Mouse (Mus musculus): ENCODE results near the gene Specc1.

The Specc1 gene

DNA sequence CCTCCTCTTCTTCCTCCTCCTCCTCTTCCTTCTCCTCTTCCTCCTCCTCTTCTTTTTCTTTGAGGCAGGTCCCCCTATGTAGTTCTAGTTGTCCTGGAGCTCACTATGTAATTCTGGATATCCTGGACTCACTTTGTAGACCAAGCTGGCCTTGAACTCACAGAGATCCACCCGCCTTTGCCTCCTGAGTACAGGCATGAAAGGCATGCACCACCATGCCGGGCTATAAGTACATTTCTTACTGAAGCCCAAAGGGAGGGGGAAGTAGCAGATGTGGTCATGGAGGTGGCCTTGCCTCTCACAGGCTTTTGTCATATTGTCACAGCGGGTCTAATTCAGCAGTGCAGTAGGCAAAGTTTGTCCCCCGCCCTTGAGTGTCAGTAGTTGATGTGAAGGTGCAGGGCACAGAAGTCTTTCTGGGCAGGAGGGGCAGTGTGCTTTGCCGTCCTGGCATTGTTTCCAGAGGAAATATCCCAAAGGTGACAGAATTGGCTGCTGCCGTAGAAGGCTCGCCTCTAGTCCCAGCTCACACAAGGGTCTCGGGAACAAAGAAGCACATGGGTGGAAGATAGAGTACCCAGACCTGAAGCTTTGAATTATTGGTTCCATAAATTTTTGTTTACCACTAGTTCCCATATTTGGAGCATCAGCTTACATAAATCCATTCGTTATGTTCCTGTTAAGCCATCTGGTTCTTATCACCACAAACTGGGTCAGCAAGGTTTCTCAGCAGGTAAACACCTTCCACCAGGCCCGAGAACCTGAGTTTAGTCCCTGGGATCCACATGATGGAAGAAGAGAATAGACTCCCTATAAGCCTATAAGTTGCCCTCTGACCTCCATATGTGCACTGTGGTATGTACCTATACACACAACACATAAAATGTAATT is 62.0 kb downstream of the Specc1 start:
- DNase-seq: no peak

DNA sequence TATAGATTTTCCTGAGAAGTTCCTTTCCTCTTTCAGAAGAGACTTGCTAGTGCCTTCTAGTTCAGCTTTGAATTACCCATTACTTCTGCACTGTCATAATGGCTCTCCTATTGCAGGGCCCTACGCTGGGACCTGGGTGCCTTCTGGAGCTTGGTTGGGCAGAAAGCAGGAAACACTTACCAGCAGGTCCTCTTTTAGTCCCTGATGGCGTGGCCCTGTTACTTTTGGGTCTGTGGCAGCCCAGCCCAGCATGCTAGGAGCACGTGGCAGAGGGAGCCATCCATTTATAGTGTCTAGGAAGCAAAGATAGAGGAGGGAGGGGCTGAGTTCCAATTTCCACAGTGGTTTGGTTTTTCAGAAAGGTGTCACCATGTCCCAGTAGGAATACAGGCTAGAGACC is 63.3 kb downstream of the Specc1 start:
- no peak for DNase-seq

DNA sequence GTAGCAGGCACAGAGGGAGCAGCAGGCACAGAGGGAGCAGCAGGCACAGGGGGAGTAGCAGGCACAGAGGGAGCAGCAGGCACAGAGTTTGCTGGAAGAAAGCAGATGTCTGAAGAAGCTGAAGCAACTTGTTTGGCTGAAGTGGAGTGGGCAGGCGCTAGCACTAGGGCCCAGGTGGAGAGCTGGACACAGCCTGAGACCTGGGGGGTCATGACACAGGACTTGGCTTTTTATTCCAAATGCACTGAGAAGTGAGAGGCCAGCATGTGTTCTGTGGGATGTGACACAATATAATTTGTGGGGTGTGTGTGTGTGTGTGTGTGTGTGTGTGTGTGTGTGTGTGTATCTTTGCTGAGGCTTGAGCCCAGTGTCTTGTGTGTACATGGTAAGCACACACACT is 64.3 kb downstream of the Specc1 start:
- DNase-seq: no peak

DNA sequence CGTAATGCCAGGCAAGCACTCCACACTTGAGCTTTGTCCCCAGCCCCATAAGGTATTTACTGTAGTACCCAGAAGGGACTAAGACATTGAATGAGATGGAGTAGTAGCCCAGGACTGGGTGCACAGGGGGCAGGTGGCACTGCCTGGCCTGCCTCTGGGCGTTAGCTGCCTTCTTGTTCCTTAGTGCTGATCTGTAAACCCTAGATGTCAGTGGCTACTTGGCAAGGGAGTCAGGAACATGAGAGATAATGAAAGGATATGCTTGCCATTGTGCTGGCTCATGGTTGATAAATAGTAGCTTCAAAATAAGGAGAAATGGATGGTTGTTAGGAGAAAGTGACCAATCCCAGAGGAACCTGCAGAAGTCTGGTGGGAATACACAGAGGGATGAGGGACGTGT is 65.5 kb downstream of the Specc1 start:
- DNase-seq: no peak

DNA sequence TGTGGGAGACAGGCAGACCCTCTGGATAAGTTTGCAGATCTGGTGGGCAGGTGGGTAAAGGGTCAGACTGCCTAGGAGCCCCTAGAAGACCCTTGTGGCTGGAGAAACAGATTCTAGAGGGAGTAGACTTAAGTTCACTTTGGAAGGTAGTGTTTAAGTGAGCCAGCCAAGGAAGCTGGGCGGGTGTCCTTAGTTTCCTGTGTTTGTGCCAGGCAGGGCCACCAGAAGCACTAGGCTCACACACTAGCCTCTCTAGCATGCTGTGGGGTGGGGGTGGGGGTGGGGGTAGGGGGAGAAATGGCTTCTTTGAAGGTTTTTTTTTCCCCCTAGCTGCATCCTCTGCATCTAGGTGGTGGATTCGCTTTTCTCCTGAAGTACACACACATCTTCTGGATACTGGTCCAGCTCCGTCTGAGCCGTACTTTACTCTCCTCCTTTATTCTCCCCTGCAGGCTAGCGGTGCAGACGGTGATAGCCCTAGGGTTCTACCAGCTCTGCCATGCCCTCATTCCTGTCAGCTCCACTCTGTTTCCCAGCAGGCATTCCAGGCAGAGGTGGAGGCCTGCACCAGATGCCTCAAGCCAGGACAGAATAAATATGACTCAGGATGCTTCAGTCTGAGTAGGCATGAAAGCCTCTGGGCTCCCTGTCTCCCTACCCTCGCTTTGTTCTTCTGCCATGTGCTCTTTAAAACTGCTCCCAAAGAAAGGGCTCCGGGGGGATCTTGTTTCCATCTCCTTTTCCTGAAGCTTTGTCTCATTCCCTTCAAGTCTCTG is 66.3 kb downstream of the Specc1 start:
- no peak for DNase-seq

DNA sequence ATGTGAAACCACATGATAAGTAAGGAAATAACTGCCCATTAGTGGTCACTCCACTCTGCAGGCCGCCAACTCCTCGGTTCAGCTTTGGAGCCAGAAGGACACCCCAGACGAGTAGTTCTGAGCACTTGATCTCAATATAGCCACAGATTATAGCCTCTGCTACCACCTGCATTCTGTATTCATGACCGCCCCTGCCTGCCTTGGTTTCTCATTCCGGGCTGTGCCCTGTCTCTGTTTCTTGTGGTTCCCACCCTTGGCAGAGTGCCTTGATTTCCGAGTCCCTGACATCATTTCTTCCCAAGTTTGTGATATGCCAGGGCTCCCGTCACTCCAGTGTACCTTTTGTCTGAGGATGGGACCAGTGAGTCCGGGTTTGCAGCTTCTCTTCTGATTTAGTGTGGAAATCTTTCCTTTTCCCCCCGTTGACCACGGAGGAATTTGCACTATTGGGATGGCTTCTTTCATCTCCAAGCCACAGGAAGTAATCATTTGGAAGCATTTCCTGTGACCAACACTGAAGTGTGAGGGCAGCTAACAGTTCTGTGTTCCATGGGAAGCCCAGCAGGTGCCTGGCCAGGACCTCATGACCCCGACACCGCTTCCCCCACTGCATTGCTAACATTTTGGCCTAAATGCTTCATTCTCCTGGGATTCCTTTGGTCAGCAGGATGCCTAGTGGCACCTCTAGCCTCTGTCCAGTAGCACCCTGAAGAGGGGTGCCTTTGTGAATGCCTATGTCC is 67.1 kb downstream of the Specc1 start:
- DNase-seq: no peak

DNA sequence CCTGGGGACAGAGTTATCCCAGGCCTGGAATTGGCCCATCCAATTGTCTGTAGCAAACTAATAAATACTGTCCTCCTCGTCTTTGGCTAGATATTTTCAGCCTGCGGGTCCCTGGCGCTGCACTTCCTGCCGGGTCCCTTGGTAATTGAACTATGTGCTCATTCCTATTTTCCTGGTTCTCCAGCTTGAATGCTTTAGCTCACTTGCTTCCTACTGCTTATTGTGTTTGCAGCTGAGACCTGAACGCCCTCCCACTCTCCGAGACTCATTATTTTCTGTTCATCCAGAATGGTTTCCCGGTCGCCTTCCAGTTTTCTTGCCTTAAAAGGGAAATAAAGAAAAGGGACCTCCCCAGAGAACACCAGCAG is 67.7 kb downstream of the Specc1 start:
- no peak for DNase-seq

DNA sequence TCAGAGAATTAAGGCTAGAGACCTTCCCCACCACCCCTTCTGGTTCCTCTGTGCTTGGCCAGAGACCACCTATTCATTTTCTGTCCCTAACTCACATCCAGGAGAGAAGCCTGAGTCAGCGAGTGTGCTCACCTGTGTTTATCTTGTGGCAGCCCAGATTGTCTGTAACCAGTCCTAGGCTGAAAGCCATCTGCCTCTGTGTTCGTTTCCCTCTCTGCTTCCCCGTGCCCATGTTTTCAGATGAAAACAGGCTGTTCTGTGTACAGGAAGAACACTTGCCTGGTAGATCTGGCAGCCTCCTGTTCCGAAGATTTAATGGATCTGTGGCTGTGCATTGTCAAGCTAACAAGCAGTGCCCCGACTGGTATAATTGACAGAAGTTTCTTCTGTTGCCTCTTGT is 68.4 kb downstream of the Specc1 start:
- no peak for DNase-seq

DNA sequence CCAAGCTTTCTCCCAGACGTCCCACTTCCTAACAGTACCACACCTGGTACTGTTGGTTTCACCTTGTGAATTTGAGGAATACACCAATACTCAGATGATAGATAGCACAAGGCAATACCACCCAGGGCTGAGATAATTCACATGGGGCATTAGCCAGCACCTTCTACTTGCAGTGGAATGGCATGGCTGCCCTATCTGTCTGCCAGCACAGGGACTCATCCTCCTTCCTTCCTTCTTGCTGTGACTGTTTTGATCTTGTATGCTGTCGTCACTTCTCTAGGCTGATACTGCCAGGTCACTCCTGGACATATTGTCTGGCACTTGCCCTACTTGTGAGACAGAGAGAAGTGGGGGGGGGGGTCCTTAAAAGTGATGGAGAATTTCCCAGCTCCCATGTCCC is 69.2 kb downstream of the Specc1 start:
- DNase-seq: no peak

DNA sequence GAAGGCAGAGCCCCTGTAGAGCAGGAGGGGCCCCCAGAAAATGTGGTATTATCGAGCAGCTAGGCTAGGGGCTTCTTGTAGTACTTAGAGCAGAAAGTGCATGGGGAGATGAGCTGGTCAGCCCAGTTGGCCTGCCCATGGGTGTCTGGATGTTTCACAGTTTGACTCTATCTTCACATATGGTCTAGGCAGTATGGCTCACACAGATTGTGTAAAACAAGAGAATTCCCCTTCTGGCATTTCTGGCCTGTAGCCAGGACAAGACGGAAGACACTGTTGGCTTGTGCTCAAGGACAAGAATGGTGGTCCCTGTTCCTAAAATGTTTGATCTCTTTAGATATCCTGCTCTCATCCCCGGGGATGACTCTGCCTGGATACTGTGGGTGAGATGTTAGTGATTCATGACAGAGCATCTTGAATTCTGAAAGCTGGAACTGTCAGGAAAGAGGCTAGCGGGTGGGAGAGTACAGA is 69.8 kb downstream of the Specc1 start:
- DNase-seq: no peak

DNA sequence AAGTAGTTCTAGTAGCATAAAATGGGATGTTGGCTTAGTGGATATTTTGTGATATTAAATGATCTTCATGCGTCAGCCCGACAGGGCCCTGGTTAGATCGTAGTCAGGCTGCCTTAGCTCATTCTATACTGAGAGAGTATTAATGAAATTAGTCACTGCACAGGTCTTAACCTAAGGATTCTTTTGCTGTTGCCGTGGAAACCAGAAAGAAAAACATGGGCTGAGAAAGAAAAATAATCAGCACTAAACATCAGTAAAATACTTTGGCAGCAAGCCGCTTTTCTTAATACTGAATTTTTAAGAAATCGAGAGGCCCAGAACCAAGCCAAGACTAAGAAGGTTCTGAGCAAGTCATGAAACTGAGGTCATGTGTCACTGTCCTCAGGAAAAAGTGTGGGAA is 70.7 kb downstream of the Specc1 start:
- DNase-seq: no peak

DNA sequence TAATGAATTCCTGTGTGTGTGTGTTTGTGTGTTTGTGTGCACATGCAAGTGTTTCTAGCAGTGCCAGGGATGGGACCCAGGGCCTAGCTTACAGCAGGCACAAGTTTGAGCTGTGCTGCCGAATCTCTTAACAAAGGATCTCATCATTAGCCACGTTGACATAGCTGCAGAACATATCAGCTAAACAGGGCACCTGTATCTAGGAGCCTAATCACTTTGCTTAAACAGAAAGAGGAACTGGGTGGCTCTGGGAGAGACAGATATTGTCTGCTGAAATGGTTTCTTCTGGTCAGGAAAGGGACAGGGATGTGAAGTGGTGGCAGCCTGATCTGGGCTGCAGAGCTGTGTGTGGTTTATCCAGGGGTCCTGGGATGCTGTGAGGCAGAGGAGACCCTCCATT is 71.1 kb downstream of the Specc1 start:
- no peak for DNase-seq

DNA sequence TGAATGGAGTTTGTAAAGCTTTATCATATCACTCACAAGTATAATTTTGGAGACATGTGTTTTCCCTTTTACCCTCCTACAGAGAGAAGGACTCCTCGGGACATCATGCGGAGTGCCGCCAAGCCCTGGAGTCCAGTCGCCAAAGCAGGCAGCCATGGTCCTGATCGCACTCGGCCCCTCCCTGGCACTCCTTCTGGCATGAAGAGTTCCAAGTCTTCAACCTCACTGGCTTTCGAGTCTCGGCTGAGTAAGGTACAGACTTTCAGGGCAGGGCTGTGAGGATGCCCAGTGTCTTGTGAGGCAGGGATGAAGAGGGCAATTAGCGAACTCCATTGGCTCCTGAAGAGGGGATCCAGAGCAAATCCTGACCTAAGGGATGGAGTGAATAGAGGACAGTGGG is 72.6 kb downstream of the Specc1 start:
- no peak for DNase-seq

DNA sequence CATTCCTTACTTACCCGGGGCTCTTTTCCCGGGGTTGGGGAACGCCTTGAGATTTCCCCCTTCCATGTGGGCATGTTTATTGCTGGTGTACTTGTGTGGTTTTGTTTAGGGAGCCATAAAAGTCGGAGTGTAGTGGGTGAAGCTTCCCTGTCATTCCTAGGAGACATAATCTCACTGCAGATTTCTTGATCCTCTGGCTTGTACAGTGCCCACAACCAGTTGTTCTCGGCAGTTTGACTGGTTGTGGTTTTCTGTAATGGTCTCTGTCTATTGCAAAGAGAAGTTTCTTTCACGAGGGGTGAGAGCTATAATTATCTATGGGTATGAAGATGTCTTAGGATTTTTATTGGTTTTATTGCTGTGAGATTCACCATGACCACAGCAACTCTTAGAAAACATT is 78.0 kb downstream of the Specc1 start:
- no peak for DNase-seq

DNA sequence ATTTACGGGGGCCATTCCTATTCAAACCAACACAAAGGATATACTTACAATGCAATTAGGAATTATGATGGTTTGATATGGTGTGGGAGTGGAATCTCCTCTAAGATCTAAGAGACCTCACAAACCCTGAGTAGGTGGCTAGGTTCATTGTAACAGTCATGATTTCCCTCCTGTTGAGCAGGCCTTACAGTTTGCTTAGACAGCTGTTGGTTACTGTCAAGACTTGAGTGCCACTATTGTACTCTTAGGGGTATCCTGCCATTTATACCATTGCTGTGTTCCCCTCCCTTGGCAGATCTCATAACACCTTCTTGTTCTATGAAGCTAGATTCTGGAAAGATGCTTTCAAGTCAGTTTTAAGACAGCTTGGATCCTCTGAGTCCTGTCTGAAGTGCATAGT is 78.7 kb downstream of the Specc1 start:
- no peak for DNase-seq

DNA sequence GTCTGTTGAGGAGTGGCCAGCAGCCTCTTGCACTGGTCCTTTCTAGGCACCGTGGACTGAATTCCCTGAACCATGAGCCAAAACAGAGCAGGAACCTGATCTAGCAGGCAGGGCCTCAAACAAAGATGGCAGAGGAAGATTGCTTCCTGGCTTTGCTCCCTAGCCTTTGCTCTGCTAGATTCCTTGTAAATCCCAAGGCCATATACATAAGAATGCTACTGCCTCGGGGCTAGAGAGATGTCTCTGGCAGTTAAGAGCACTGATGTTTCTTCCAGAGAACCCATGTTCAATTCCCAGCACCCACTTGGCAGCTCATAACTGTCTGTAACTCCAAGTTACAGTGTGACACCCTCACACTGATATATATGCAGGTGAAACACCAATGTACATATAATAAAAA is 83.6 kb downstream of the Specc1 start:
- no peak for DNase-seq

DNA sequence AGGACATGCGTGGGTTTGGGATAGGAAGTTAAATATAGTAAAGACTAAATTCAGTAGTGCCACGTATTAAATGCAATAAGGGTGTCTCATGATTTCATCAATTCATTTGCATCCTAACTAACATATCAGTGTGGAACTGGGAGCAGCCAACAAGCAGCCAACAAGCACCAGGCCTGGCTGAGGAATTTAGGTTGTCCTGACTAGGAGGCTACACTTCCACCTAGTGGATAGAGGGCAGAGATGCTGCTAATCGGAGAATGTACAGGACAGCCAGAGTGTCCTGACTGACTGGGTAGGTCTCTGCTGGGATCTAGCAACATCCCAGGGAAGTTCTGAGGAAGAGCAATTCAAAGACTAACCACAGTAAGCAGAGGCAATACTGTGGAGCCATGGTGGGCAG is 88.1 kb downstream of the Specc1 start:
- DNase-seq: no peak

DNA sequence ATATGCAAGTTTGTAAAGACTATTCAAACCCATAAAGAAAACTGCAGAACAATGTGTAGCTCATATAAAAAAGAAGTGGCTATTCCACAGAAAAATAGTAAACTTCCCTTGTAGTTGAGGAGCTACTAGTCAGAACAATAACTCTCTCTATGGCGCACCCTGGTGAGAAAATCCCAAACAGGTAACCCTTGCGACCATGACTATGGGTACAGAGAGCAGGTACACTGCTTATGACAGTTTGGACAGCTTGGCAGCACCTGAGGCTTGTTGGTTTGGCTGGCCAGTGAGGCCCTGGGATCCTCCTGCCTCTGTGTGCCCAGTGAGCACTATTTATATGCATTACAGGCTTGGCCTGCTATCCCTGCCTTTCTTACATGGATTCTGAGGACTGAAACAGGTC is 89.4 kb downstream of the Specc1 start:
- DNase-seq: no peak

DNA sequence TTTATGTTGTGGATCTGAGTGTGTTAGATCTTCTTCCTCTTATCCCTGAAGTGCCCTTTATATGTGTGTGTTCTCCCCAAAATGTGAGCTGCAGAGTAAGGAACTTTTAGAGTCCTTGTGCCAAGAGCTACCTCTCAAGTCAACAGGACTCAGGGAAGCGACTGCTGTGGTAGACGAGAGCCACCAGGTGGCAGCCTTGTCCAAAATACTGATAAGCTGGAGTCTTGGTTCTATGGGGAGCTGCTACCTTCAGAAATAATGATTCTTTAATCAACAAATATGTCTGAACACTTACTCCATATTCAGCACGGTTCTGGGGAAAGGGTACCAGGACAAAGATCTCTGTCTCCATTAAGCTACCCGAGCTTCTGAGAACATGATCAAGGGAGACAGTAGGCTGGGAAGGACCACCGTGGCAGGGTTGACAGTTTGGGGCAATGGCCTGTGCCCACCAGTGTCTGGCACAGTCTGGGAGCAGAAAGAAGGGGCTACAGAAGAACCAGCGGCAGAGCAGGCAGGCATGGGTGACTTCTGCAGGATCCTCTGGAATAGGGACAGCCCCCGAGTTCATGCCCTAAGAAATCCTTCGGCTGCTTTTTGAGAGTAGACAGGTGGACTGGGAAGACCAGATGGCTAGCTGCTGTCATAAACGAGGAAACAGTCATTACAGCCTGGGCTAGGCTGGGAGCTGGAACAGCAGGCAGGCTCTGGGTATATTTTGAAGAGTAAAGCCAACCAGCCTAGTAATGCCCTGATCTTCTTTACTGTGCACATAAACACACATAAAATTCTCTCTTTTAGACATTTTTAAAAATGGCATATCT is 91.5 kb downstream of the Specc1 start:
- DNase-seq: peak; percentile 75

DNA sequence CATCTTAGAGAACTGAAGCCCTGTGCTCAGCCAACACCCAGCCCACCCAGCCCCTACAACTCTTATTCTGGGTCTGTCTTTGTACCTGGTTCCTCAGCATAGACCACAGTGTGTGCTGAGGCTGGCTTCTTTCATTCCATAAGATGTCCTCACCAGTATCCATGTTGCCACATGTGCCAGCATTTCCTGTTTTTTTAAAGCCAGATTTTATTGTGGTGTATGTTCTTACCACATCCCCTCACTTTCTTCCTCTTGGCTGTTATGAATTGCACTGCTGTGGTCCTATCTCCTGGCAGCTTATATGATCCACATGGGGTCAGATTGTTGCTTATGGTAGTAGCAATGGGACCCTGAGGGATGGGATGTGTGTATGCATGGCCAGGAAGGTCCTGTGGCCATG is 92.6 kb downstream of the Specc1 start:
- DNase-seq: no peak

DNA sequence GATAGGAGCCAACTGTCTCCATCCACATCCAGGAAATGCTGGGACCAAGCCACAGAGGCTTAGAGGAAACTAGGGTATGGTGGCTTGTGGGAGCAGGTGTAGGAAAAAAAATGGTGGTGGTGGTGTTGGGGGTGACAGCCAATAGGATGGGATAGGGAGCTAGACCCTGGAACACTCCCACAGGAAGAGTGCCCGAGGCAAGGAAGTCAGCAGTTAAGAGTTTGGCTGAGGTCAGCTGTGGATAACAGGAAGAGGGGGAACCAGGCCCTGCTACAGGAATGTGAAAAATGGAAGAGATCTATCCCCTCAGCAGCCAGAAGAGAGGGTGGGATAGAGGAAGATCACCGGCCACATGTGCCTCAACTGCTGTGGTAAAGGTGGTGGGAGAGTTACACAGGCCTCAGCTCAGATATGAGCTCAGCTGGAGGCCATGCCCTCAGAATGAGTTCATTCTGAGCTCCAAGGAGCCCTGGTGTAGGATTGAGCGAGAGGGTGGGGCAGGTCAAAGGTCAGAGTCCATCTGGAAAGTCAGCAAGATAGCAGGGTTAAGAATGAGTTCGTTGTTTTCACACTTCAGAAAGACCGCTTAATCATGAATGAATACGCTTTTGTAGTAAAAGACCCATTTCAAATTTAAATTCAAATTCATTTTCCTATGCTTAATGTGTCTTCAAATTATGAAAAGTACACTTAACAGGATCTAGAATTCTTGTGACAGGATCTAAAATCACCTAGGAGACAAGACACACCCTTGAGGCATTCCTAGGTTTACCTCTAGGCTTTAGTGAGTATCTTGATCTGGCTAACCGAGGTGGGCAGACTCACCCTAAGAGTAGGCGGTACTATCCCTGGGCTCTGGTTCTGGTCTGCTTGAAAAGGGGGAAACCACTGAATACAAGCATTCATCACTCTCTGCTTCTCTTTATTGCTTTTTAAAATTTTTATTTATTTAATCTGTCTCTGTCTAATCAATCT is 94.1 kb downstream of the Specc1 start:
- peak; percentile 56 for DNase-seq
